8 mouse cellular contexts compared by ENCODE assay signal in genomic region chr3:96499481-96500288, GRCm38 (mm10). TPM values are rescaled to one million over a fixed set of nuclear protein-coding genes. Genes with fewer than 3 reads are reported as not detected.
A peak's percentile ranks its signal among the peaks of the same experiment; 100 is the strongest.
DNase-seq lines count a peak whose midpoint lies in the region; ATAC-seq lines count a peak whose summit lies in the region.

No protein-coding gene starts in this region.

- H3K4me1 ChIP-seq in hindbrain, embryonic 15.5 days (replicated peaks), result peaks cover 15% of the 10 kb centered on the region

- peak; percentile 80 for DNase-seq in T-cell, adult 2 months (ENCODE audit: low spot score)
- peak; percentile 77 to 88 for DNase-seq in cerebellum, postnatal 36 days
- DNase-seq in frontal cortex, postnatal 36 days (ENCODE audit: low spot score in 2 of 2), result peak; percentile 80 to 90
- peak; percentile 79 for DNase-seq in left cerebral cortex, adult 11 months (ENCODE audit: low spot score)
- peak; percentile 87 for DNase-seq in lung, postnatal 36 days
- DNase-seq in retina, postnatal 1 day, result peak; percentile 90
- DNase-seq in thymus, postnatal 4 days, result peak; percentile 86

- peak overlapping the region; percentile 72 for H3K4me3 ChIP-seq in hindbrain, embryonic 15.5 days

- peak overlapping the region; percentile 80 for H3K27ac ChIP-seq in hindbrain, embryonic 15.5 days (replicated peaks)

- peak overlapping the region; percentile 71 for H3K9ac ChIP-seq in hindbrain, embryonic 15.5 days

- no peaks in the 10 kb centered on the region for H3K36me3 ChIP-seq in hindbrain, embryonic 15.5 days

- peak overlapping the region; percentile 92 for H3K4me2 ChIP-seq in hindbrain, embryonic 15.5 days

- WGBS in hindbrain, embryonic 15.5 days, result under 1% methylated on average over 36 of the region's 36 CpGs

- H3K9me3 ChIP-seq in hindbrain, embryonic 15.5 days, result no peaks in the 10 kb centered on the region

- ATAC-seq in hindbrain, embryonic 15.5 days (ENCODE audit: low FRiP score, low read depth), result peak; percentile 42

- H3K27me3 ChIP-seq in hindbrain, embryonic 15.5 days, result no peaks in the 10 kb centered on the region

RNA-seq across cellular contexts. Expression of gene Hfe2, which starts 25.3 kb away (rescaled TPM):
- 1.9 and 2.0 TPM in 2 replicates for polyA plus RNA-seq in hindbrain, embryonic 15.5 days (2015; fragmentation: Nextera tagmentation; extraction: Ambion mirVana)

RNA-seq across cellular contexts. Expression of gene BC107364, which starts 47.6 kb away (rescaled TPM):
- not detected in 2 replicates for polyA plus RNA-seq in hindbrain, embryonic 15.5 days (2015; fragmentation: Nextera tagmentation; extraction: Ambion mirVana)

RNA-seq across cellular contexts. Expression of gene Txnip, which starts 58.1 kb away (rescaled TPM):
- 48.2 and 53.0 TPM in 2 replicates for polyA plus RNA-seq in hindbrain, embryonic 15.5 days (2015; fragmentation: Nextera tagmentation; extraction: Ambion mirVana)

Comparison
In these comparisons a context has a peak if more than half of its experiments do, and no peak if none do; other contexts are left out.
1. Peak in every context shown above with its lines: DNase-seq, ATAC-seq, H3K4me3 ChIP-seq and H3K27ac ChIP-seq.